Mouse (Mus musculus) CH12.LX (cell line): ENCODE results near the gene Sucnr1. TPM values are rescaled to one million over a fixed set of nuclear protein-coding genes. Genes with fewer than 3 reads are reported as not detected.
A peak's percentile ranks its signal among the peaks of the same experiment; 100 is the strongest.

Experiments used
- DNase-seq: peaks from one replicate; pipeline ENCODE4 v3.0.0-alpha.2; 2013; ENCODE audit errors: extremely low read depth
- H3K27ac ChIP-seq: 2 replicates; pipeline ENCODE4 v1.5.1; 2012; ENCODE audit warnings: low read depth, mild to moderate bottlenecking, control low read depth, moderate library complexity; ENCODE audit not compliant: insufficient read depth
- H3K27me3 ChIP-seq: replicated peaks from 2 replicates; pipeline ENCODE3; 2012; ENCODE audit warnings: inconsistent platforms
- H3K36me3 ChIP-seq, 2 experiments: replicated peaks in 1 of 2; 2 replicates each; pipeline versions ENCODE3 to v1.6.1; 2012; ENCODE audit warnings: inconsistent platforms in 1 of 2, low read length in 1 of 2, mild to moderate bottlenecking in 1 of 2, mixed read lengths in 1 of 2, moderate library complexity in 1 of 2; ENCODE audit not compliant: control insufficient read depth in 1 of 2, insufficient read depth in 1 of 2
- H3K4me1 ChIP-seq, 2 experiments: 2 replicates each; pipeline ENCODE4 v1.6.1; 2012; ENCODE audit warnings: inconsistent platforms in 1 of 2, moderate library complexity in 1 of 2; ENCODE audit not compliant: insufficient read depth in 2 of 2, control insufficient read depth in 1 of 2
- H3K4me2 ChIP-seq: 2 replicates; pipeline ENCODE4 v1.6.1; 2012; ENCODE audit warnings: low read depth, mild to moderate bottlenecking, control low read depth; ENCODE audit not compliant: poor library complexity, insufficient read depth, severe bottlenecking
- H3K4me3 ChIP-seq, 3 experiments: fragments of 150-350 bp in 1 of 3; sonication (generic) in 1 of 3; replicated peaks in 1 of 3; 2 replicates each; pipeline versions ENCODE3 to v1.5.1; 2011 to 2012; ENCODE audit warnings: low read depth in 2 of 3, low read length in 2 of 3, mild to moderate bottlenecking in 2 of 3, moderate library complexity in 2 of 3, control low read depth in 1 of 3, improper control_type of control experiment in 1 of 3, inconsistent platforms in 1 of 3, mixed read lengths in 1 of 3; ENCODE audit not compliant: poor library complexity in 1 of 3
- H3K79me2 ChIP-seq: replicated peaks from 2 replicates; pipeline ENCODE4 v1.6.1; 2012; ENCODE audit warnings: mild to moderate bottlenecking, moderate library complexity; ENCODE audit not compliant: control insufficient read depth, poor library complexity, insufficient read depth, severe bottlenecking; ENCODE audit errors: extremely low read depth
- H3K9ac ChIP-seq: 2 replicates; pipeline ENCODE4 v1.6.1; 2012; ENCODE audit warnings: low read depth, mild to moderate bottlenecking, control low read depth, moderate library complexity; ENCODE audit not compliant: insufficient read depth
- H3K9me3 ChIP-seq: replicated peaks from 2 replicates; pipeline ENCODE3; 2012; ENCODE audit warnings: low read length, inconsistent platforms, mixed read lengths
- BHLHE40 ChIP-seq: IDR thresholded peaks from 2 replicates; pipeline ENCODE4 v1.6.1; 2011; ENCODE audit warnings: mild to moderate bottlenecking, low read depth, low read length, improper control_type of control experiment
- CHD1 ChIP-seq: IDR thresholded peaks from 2 replicates; pipeline ENCODE4 v1.6.1; 2012; ENCODE audit warnings: low read depth, low read length, improper control_type of control experiment, inconsistent platforms
- CHD2 ChIP-seq: IDR thresholded peaks from 2 replicates; pipeline ENCODE4 v1.6.1; 2011; ENCODE audit warnings: low read length, improper control_type of control experiment
- CTCF ChIP-seq, 2 experiments: IDR thresholded peaks in 1 of 2; conservative IDR thresholded peaks in 1 of 2; 2 replicates each; pipeline ENCODE4 v1.5.1; 2011 to 2012; ENCODE audit warnings: low read depth in 2 of 2, low read length in 2 of 2, improper control_type of control experiment in 1 of 2, inconsistent platforms in 1 of 2, mild to moderate bottlenecking in 1 of 2, moderate library complexity in 1 of 2
- E2F4 ChIP-seq: IDR thresholded peaks from 2 replicates; pipeline ENCODE4 v1.6.1; 2011; ENCODE audit warnings: low read depth, low read length, improper control_type of control experiment; ENCODE audit not compliant: insufficient replicate concordance
- ELF1 ChIP-seq: IDR thresholded peaks from 2 replicates; pipeline ENCODE4 v1.6.1; 2014; ENCODE audit warnings: low read depth, mild to moderate bottlenecking, inconsistent platforms, low read length, improper control_type of control experiment
- IRF4 ChIP-seq: IDR thresholded peaks from 2 replicates; pipeline ENCODE4 v1.6.1; 2014; ENCODE audit warnings: low read depth, mild to moderate bottlenecking, inconsistent platforms, low read length, improper control_type of control experiment
- JUN ChIP-seq: IDR thresholded peaks from 2 replicates; pipeline ENCODE4 v1.6.1; 2011; ENCODE audit warnings: low read depth, mild to moderate bottlenecking, low read length, improper control_type of control experiment, moderate library complexity; ENCODE audit not compliant: insufficient read depth
- MAFK ChIP-seq: IDR thresholded peaks from 2 replicates; pipeline ENCODE4 v1.6.1; 2011; ENCODE audit warnings: low read length, improper control_type of control experiment; ENCODE audit not compliant: insufficient replicate concordance
- MYC ChIP-seq: IDR thresholded peaks from 2 replicates; pipeline ENCODE4 v1.6.1; 2011; ENCODE audit warnings: low read depth, mild to moderate bottlenecking, improper control_type of control experiment, low read length
- NELFE ChIP-seq: IDR thresholded peaks from 2 replicates; pipeline ENCODE4 v1.6.1; 2011; ENCODE audit warnings: low read depth, low read length, improper control_type of control experiment
- POLR2A ChIP-seq: IDR thresholded peaks from 2 replicates; pipeline ENCODE4 v1.6.1; 2011; ENCODE audit warnings: low read depth, mild to moderate bottlenecking, improper control_type of control experiment, low read length
- RAD21 ChIP-seq: IDR thresholded peaks from 2 replicates; pipeline ENCODE4 v1.6.1; 2011; ENCODE audit warnings: low read depth, mild to moderate bottlenecking, low read length, improper control_type of control experiment, moderate library complexity
- SMC3 ChIP-seq: IDR thresholded peaks from 2 replicates; pipeline ENCODE4 v1.6.1; 2011; ENCODE audit warnings: low read depth, low read length, improper control_type of control experiment
- TBP ChIP-seq: conservative IDR thresholded peaks from 2 replicates; pipeline ENCODE4 v1.6.1; 2011; ENCODE audit warnings: low read depth, low read length, improper control_type of control experiment
- USF1 ChIP-seq: IDR thresholded peaks from 2 replicates; pipeline ENCODE4 v1.6.1; 2014; ENCODE audit warnings: low read depth, mild to moderate bottlenecking, inconsistent platforms, low read length, improper control_type of control experiment
- ZNF384 ChIP-seq: IDR thresholded peaks from 2 replicates; pipeline ENCODE4 v1.6.1; 2012; ENCODE audit warnings: low read depth, low read length, improper control_type of control experiment, inconsistent platforms
- dilution Hi-C: fragments of 300-500 bp; cut with MboI; formaldehyde crosslinking; loops from 2 replicates; pipeline ENCODE4 v1.14.3; 2020; ENCODE audit warnings: low sequenced_read_pairs; ENCODE audit not compliant: extremely low pct_unique_long_range_greater_than_20kb, extremely low pct_ligation_motif_present
- in situ Hi-C: fragments of 300-500 bp; cut with MboI; formaldehyde crosslinking; loops from 3 replicates; pipeline ENCODE4 v1.14.3; 2019; ENCODE audit warnings: low sequenced_read_pairs, low pct_ligation_motif_present, low pct_unique_long_range_greater_than_20kb, mixed read lengths
- polyA plus RNA-seq: library from polyadenylated mRNA; unstranded; fragments of >175 nt; gene quantifications from 2 replicates; pipeline ENCODE4 v1.2.1, GENCODE M21; 2012; ENCODE audit warnings: low read depth; ENCODE audit not compliant: insufficient read length
- total RNA-seq, 2 experiments: library from RNA; depleted of rRNA; stranded (reverse); fragments of 300-350 nt in 1 of 2; fragments of >200 nt in 1 of 2; gene quantifications; 2 replicates each; pipeline ENCODE4 v1.2.3; 2012 to 2014

Gene Sucnr1
- total and polyA plus RNA-seq, 3 experiments = not detected

- Histone ChIP-seq H3K79me2 (no peaks in the 10 kb centered on the region), H3K27ac (no peak overlapping the region), H3K9me3 (no peaks in the 10 kb centered on the region), H3K4me1 (no peaks in the 10 kb centered on the region), H3K36me3 (no peaks in the 10 kb centered on the region), H3K4me2 (no peak overlapping the region), H3K27me3 (no peaks in the 10 kb centered on the region), H3K9ac (no peak overlapping the region), H3K4me3 (no peak overlapping the region)
- TF ChIP-seq SMC3 (no peak), E2F4 (no peak), USF1 (no peak), ZNF384 (no peak), RAD21 (no peak), NELFE (no peak), POLR2A (no peak), CHD2 (no peak), MYC (no peak)
- in situ Hi-C loops (no loop called here), dilution Hi-C loops (no loop called here)
- DNase-seq = no peak
Observed at GRCm38 (mm10) chr3:60053931-60054330, 27.7 kb upstream of the Sucnr1 start.

- Histone ChIP-seq H3K9ac (no peak overlapping the region), H3K27ac (no peak overlapping the region), H3K4me3 (no peak overlapping the region), H3K4me1 (no peaks in the 10 kb centered on the region), H3K4me2 (no peak overlapping the region), H3K27me3 (no peaks in the 10 kb centered on the region), H3K9me3 (no peaks in the 10 kb centered on the region), H3K36me3 (no peaks in the 10 kb centered on the region), H3K79me2 (no peaks in the 10 kb centered on the region)
- DNase-seq = peak; percentile 41
- in situ Hi-C loops = no loop called here
- dilution Hi-C loops = no loop called here
- TF ChIP-seq SMC3 (peak; percentile 74), BHLHE40 (no peak), TBP (no peak), CTCF (conservative IDR thresholded peaks at IDR 0.05 in 1 of 2, IDR thresholded peaks at IDR 0.05 in 1 of 2; ENCODE audit: low read depth in 2 of 2, low read length in 2 of 2) (peak; percentile 16 to 70; a peak in 2 of 4 replicates), CHD1 (no peak), POLR2A (no peak), MAFK (no peak), ELF1 (no peak), JUN (no peak), RAD21 (peak; percentile 61), IRF4 (no peak)
Observed at GRCm38 (mm10) chr3:60056451-60056850, 25.2 kb upstream of the Sucnr1 start.
